Mouse (Mus musculus) olfactory bulb, adult 2 months (tissue): ENCODE measurements around the gene Senp2.

Experiments
- CTCF ChIP-seq: fragments of 200-500 bp; IDR thresholded peaks from 2 replicates; pipeline ENCODE4 v1.5.1; 2012; ENCODE audit warnings: low read depth, mild to moderate bottlenecking, low read length, moderate library complexity; ENCODE audit not compliant: insufficient read depth
- POLR2A ChIP-seq: fragments of 200-500 bp; IDR thresholded peaks from 2 replicates; pipeline ENCODE4 v1.6.1; 2012; ENCODE audit warnings: mild to moderate bottlenecking, low read depth, low read length, moderate library complexity; ENCODE audit not compliant: insufficient read depth

- TF ChIP-seq CTCF (no peak), POLR2A (no peak)
Measured at GRCm38 (mm10) chr16:22071361-22071760, 62.1 kb downstream of the Senp2 start.
